Mouse (Mus musculus) midbrain, embryonic 11.5 days (tissue): ENCODE measurements around the gene Hhat. TPM values are rescaled to one million over a fixed set of nuclear protein-coding genes. Genes with fewer than 3 reads are reported as not detected.

Experiments
- ATAC-seq: fragments of 200-750 bp; cut with Nextera tagmentation; 2 replicates; pipeline ENCODE4 v1.8.0; 2017; ENCODE audit warnings: moderate TSS enrichment, moderate library complexity; ENCODE audit not compliant: low FRiP score
- DNase-seq: peaks from one replicate; pipeline ENCODE4 v3.0.0; 2015; ENCODE audit warnings: low spot score; ENCODE audit errors: missing footprints
- H3K27ac ChIP-seq: fragments of 300-500 bp; sonication (generic); 2 replicates; pipeline ENCODE4 v1.5.1; 2014; ENCODE audit warnings: low read depth, low read length
- H3K27me3 ChIP-seq: fragments of 300-500 bp; sonication (generic); 2 replicates; pipeline ENCODE4 v1.6.1; 2014; ENCODE audit warnings: mild to moderate bottlenecking, low read length, moderate library complexity, mixed read lengths; ENCODE audit not compliant: control insufficient read depth, insufficient read depth
- H3K36me3 ChIP-seq: fragments of 300-500 bp; sonication (generic); 2 replicates; pipeline ENCODE4 v1.6.1; 2014; ENCODE audit warnings: mild to moderate bottlenecking, low read length, moderate library complexity, mixed read lengths; ENCODE audit not compliant: control insufficient read depth, insufficient read depth
- H3K4me1 ChIP-seq: fragments of 300-500 bp; sonication (generic); 2 replicates; pipeline ENCODE4 v1.6.1; 2014; ENCODE audit warnings: low read length; ENCODE audit not compliant: control insufficient read depth, insufficient read depth
- H3K4me2 ChIP-seq: fragments of 300-500 bp; sonication (generic); 2 replicates; pipeline ENCODE4 v1.6.1; 2014; ENCODE audit warnings: mild to moderate bottlenecking, moderate library complexity
- H3K4me3 ChIP-seq: fragments of 300-500 bp; sonication (generic); 2 replicates; pipeline ENCODE4 v1.5.1; 2014; ENCODE audit warnings: low read depth, low read length
- H3K9ac ChIP-seq: fragments of 300-500 bp; sonication (generic); 2 replicates; pipeline ENCODE4 v1.6.1; 2014; ENCODE audit warnings: low read length
- H3K9me3 ChIP-seq: fragments of 300-500 bp; sonication (generic); 2 replicates; pipeline ENCODE4 v1.6.1; 2016; ENCODE audit warnings: low read length; ENCODE audit not compliant: control insufficient read depth
- WGBS: fragments of 180-500 bp; shearing (Covaris S2); extraction: QIAGEN DNeasy Blood & Tissue Kit; methylation state at CpG from one replicate; pipeline ENCODE4 v1.1.7; 2014; 5-methylcytosine and 5-hydroxymethylcytosine counted together
- polyA plus RNA-seq: library from polyadenylated mRNA; unstranded; fragments of >200 nt; fragmentation: Nextera tagmentation; extraction: Ambion mirVana; gene quantifications from 2 replicates; pipeline ENCODE4 v1.2.1, GENCODE M21; 2014

Gene Hhat
- polyA plus RNA-seq, 1 experiment from 2014 or later, result 11.0 TPM

DNA sequence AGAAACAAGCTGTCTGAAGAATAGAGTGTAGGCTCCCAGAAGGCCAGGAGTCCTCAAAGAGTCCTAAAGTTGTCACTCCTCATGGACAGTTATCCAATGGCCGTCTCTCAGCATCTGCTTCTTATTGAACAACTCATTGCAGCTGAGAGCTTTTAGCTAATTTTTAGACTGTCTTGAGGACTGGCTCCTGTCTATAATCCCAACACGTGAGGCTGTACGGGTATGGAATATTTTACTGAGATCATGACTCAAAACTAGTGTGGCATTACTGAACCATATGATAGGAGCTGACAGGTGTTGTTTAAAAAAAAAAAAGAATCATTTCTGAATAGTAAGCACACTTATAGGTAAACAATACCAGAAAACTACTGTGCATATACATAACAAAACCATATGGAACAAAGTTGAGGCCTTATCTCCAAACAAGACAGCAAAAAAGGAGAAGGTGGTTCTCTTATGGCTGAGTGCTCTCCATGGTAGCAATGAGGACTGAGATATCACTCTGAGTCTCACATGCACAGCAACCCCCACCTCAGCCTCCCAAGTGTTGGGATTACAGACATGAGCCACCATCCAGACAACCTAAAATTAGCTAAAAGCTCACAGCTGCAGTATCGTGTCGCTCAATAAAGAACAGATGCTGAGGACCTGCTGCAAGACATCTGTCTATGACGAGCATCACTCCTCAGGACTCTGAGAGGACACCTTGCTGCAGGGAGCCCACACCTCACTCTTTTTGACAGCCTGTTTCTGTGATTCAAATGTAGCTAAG, 21.6 kb downstream of the Hhat start:
- H3K27ac ChIP-seq, result no peak overlapping the region
- WGBS, result 85% methylated on average over 6 of the region's 6 CpGs
- H3K4me2 ChIP-seq, result no peak overlapping the region
- peak; percentile 78 for DNase-seq
- H3K36me3 ChIP-seq, result no peaks in the 10 kb centered on the region
- no peak overlapping the region for H3K9ac ChIP-seq
- ATAC-seq, result no peak
- no peaks in the 10 kb centered on the region for H3K27me3 ChIP-seq
- no peaks in the 10 kb centered on the region for H3K9me3 ChIP-seq
- H3K4me3 ChIP-seq, result no peak overlapping the region
- H3K4me1 ChIP-seq, result peaks cover 5% of the 10 kb centered on the region; the same call in 1 of the 2 replicates

GRCm38 (mm10) chr1:192746201-192746600, 24.8 kb downstream of the Hhat start:
- 82% methylated on average over 6 of the region's 6 CpGs for WGBS
- H3K4me2 ChIP-seq, result no peak overlapping the region
- H3K9me3 ChIP-seq, result no peaks in the 10 kb centered on the region
- ATAC-seq, result no peak
- no peak overlapping the region for H3K4me3 ChIP-seq
- no peaks in the 10 kb centered on the region for H3K27me3 ChIP-seq
- no peaks in the 10 kb centered on the region for H3K36me3 ChIP-seq
- no peak for DNase-seq
- H3K27ac ChIP-seq, result no peak overlapping the region
- H3K9ac ChIP-seq, result no peak overlapping the region
- no peaks in the 10 kb centered on the region for H3K4me1 ChIP-seq

- Histone ChIP-seq H3K4me2 (no peak overlapping the region), H3K27ac (no peak overlapping the region), H3K4me1 (no peaks in the 10 kb centered on the region), H3K27me3 (no peaks in the 10 kb centered on the region), H3K36me3 (no peaks in the 10 kb centered on the region), H3K4me3 (no peak overlapping the region), H3K9me3 (no peaks in the 10 kb centered on the region), H3K9ac (no peak overlapping the region)
- ATAC-seq (no peak), DNase-seq (peak; percentile 92)
- 7% methylated on average over 16 of the region's 16 CpGs for WGBS
Observed at GRCm38 (mm10) chr1:192745240-192746101, 25.6 kb downstream of the Hhat start.

DNA sequence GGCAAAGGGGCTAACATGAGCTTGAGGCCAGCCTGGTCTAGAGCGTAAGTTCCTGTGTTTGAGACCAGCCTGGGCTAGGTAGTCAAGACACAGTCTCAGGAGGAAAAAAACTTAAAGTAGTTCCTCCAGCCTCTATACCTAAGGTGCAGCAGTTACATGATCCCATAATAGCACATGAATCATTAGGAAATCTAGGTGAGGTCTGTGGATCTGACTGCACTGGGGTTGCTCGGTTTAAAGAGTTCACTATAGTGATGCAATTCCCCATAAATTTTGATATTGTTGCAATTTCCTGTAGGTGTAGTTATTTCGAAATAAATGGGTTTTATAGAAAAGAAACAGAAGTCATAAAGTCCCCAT, 26.2 kb downstream of the Hhat start:
- Histone ChIP-seq H3K27me3 (no peaks in the 10 kb centered on the region), H3K9ac (no peak overlapping the region), H3K27ac (no peak overlapping the region), H3K4me1 (no peaks in the 10 kb centered on the region), H3K4me3 (no peak overlapping the region), H3K9me3 (no peaks in the 10 kb centered on the region), H3K36me3 (no peaks in the 10 kb centered on the region), H3K4me2 (no peak overlapping the region)
- peak; percentile 76 for DNase-seq
- no peak for ATAC-seq
- WGBS, result 66% methylated on average over 3 of the region's 3 CpGs

GRCm38 (mm10) chr1:192742394-192743251, 28.4 kb downstream of the Hhat start:
- ATAC-seq (no peak), DNase-seq (peak; percentile 72)
- Histone ChIP-seq H3K36me3 (no peaks in the 10 kb centered on the region), H3K9ac (no peak overlapping the region), H3K4me1 (no peaks in the 10 kb centered on the region), H3K27ac (no peak overlapping the region), H3K27me3 (no peaks in the 10 kb centered on the region), H3K9me3 (no peaks in the 10 kb centered on the region), H3K4me2 (no peak overlapping the region), H3K4me3 (no peak overlapping the region)
- 84% methylated on average over 7 of the region's 7 CpGs for WGBS

DNA sequence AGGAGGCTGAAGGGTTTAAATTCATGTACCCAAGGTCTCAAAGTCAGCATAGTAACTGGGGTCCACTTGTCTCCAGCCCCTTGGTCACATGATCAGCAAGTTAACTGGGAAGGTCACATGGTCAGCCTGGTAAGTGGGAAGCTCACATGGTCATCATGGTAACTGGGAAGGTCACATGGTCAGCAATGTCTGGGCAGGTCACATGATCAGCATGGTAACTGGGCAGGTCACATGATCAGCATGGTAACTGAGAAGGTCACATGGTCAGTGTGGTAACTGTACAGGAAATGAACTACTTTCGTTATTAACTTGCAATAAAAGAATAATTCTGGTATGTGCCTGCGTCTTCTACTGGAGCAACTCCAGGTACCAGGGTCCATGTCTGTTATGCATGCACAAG, 29.1 kb downstream of the Hhat start:
- WGBS, result 95% methylated on average over 2 of the region's 2 CpGs
- no peaks in the 10 kb centered on the region for H3K4me1 ChIP-seq
- no peak overlapping the region for H3K4me2 ChIP-seq
- H3K27ac ChIP-seq, result no peak overlapping the region
- ATAC-seq (no peak), DNase-seq (peak; percentile 76)
- no peak overlapping the region for H3K9ac ChIP-seq
- H3K36me3 ChIP-seq, result no peaks in the 10 kb centered on the region
- no peak overlapping the region for H3K4me3 ChIP-seq
- H3K9me3 ChIP-seq, result no peaks in the 10 kb centered on the region
- H3K27me3 ChIP-seq, result no peaks in the 10 kb centered on the region

DNA sequence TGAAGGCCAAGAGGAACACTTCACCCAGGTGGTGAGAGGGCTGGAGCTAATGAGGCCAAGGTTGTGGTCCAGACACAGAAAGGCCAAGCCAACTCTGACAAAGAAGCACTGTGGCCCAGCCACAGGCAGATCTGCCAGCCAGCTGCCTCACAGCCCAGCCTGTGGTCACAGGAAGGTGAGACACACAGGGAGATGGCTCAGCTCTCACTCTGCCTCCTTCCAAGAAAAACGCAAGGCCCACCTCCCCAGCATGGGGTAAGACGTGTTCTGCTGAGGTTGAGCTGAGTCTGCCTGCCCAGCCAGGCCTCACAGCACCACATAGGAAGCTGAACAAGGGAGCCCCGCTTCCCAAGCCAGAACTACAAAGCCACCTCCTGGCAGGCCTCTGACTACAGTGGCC, 34.5 kb downstream of the Hhat start:
- DNase-seq (peak; percentile 37), ATAC-seq (no peak)
- WGBS, result 34% methylated on average over 3 of the region's 3 CpGs
- Histone ChIP-seq H3K9ac (no peak overlapping the region), H3K4me3 (no peak overlapping the region), H3K4me2 (no peak overlapping the region), H3K27me3 (no peaks in the 10 kb centered on the region), H3K4me1 (no peaks in the 10 kb centered on the region), H3K9me3 (no peaks in the 10 kb centered on the region), H3K27ac (no peak overlapping the region), H3K36me3 (no peaks in the 10 kb centered on the region)

GRCm38 (mm10) chr1:192736002-192736426, 35.0 kb downstream of the Hhat start:
- Histone ChIP-seq H3K9me3 (no peaks in the 10 kb centered on the region), H3K36me3 (no peaks in the 10 kb centered on the region), H3K27me3 (no peaks in the 10 kb centered on the region), H3K4me3 (no peak overlapping the region), H3K27ac (no peak overlapping the region), H3K9ac (no peak overlapping the region), H3K4me2 (no peak overlapping the region), H3K4me1 (no peaks in the 10 kb centered on the region)
- ATAC-seq (no peak), DNase-seq (peak; percentile 72)
- 77% methylated on average over 9 of the region's 9 CpGs for WGBS
